Mouse (Mus musculus) ES-E14 (cell line): ENCODE data around the gene Thegl.

ENCODE experiments used
- CHD2 ChIP-seq: IDR thresholded peaks from 2 replicates; pipeline ENCODE4 v1.6.1; 2014; ENCODE audit warnings: mild to moderate bottlenecking, low read depth, low read length, inconsistent platforms
- MAFK ChIP-seq: IDR thresholded peaks from 2 replicates; pipeline ENCODE4 v1.6.1; 2014; ENCODE audit warnings: mild to moderate bottlenecking, low read depth, low read length, inconsistent platforms; ENCODE audit not compliant: insufficient read depth
- ZNF384 ChIP-seq: IDR thresholded peaks from 2 replicates; pipeline ENCODE4 v1.6.1; 2012; ENCODE audit warnings: low read depth, low read length, inconsistent platforms

GRCm38 (mm10) chr5:77086541-77086940, 70.7 kb downstream of the Thegl start:
- no peak for TF ChIP-seq ZNF384
- TF ChIP-seq CHD2, result no peak
- TF ChIP-seq MAFK, result no peak
